Mouse (Mus musculus): ENCODE measurements around the gene Actn1. TPM values are rescaled to one million over a fixed set of nuclear protein-coding genes. Genes with fewer than 3 reads are reported as not detected.

Gene Actn1
- total RNA-seq, 1 experiment from 2014 or later = 35.0 TPM

DNA sequence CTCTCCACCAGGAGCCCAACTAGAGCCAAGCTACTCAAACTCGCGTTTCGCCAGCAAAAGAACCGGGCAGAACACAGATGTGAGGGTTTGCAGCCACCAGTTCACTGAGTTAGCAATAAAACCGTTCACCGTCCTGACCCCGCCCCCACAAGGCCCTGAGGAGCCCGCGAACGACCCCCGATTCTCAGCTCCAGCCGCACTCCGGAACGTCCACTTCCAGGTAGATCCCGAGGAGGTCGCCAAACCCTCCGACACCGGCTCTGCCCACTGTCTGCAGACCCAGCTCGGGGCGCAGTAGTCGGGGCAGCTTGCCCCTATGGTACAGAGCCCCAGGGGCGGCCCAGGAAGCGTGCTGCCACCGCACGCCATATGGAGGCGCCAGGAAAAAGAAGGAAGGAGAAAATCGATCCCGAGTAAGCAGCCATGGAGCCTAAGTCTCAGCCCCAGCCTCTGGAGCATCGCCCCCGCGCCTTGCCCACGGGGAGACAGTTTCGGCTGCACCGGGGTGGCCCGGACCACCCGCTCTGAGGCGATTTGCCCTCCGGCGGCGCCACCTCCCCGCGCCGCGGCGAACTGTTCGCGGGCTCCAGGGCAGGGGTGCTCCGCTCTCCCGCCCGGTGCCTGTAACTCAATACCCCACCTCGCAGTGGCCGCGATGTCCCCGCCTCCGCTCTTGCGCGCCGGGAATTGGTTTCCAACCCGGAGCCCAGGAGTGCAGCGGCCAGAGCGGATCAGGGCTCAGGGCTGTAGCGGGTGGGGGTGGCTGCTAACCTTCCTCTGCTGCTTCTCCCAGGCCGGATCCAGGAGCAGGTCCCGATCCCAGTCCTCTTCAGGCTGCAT is 735 bp downstream of the Actn1 start:
- DNase-seq = peak; percentile 74

DNA sequence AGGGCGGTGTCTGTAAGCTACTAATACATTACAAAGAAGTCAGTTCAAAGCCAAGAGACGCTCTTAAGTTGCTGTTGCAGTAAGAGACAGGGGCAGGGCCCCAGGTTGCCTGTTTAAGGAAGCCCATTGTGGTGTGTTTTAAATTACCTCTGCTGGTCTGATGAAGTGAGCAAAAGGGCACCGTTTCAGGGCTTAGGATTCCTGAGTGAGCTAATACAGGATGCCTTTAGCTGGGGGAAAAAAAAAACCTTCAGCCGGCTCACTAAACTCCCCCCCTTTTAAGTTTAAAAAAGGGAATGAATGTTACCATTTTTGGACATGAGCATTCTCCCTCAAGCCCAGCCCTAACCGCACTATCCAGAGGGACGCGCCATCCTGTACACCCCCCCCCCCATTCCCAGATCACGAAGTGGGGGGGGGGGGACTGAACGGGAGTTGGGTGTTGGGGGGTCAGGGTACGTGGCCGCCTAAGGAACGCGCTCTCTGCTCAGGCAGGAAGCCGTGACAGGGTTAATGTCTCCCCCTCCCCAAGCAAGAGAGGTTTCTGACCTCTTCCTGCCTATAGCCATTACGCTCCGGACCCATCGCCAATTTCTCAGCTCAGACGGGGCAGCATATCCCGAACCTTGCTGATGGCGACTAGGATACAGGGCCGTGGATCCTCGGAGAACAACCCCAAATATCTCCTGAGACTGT is 1.5 kb downstream of the Actn1 start:
- no peak for DNase-seq

DNA sequence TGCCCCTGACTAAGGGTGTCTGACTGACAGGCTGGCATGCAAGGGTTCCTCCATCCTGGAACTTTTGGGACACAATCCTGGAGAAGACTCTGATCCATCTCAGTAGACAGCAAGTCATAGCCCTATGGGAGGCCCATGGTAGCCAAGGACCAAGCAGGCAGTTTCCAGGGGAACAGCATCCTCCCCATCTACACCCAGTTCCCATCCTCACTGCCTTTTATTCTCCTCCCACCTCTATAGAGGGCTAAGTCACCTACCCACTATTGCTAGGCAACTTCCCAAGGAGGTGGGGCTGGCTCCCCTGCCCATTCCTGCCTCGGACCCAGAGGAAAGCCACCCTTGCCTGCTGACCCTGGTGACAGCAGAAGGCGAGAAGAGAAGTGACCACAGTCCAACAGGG is 8.2 kb downstream of the Actn1 start:
- DNase-seq = no peak

DNA sequence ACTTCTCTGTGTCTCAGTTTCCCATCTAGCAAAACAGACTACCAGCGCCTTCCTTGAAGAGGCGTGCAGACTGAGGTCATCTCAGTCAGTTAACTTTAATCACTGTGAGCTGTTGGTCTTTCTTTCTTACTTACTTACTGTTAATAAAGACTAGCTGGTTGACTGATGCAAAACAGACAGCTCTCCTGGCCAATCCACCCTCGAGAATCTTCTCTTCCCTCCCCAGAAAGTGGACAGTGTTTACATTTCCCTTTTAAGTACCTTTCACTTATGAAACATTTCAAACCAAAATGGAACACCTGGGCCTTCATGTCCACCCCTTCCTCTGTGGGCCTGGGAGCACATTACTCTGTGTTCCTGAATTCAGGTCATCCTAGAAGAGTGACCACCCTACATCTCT is 8.6 kb downstream of the Actn1 start:
- no peak for DNase-seq

DNA sequence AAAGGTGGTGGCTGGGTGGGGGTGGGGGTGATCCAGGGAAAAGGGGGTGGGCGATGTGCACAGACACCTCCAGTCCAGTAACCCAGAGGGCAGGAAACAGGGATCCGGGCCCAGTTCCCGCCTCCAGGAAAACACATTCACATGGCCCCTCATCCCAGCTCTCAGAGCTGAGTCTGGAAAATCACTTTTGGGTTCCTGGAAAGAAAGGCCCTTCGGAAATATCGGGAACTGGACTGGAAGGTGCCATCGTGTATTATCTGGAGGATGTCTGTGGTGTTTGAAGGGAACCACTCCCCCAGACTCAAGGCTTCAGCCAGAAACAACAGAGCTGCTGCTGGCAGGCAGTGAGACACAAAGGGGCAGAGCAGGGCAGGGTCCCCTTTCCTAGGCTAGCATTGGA is 10.6 kb downstream of the Actn1 start:
- DNase-seq = no peak

DNA sequence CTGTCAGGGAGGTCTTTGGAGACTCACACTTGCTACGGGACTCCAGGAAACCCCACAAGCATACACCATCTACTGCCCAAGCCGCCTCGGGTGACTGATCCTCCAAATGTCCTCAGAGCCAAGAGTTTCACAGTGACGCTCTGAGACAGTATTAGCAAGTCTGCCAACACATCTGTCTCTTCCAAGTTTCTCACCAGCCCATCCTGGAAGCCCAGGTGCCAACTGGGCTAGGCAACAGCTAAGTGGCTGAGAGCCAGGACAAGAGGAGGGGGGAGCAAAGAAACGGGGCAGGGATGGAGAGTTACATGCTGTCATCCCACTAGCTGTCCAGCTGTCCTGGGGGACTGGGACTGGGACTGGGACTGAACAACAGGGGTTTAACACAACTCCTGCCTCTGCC is 13.1 kb downstream of the Actn1 start:
- DNase-seq = no peak

DNA sequence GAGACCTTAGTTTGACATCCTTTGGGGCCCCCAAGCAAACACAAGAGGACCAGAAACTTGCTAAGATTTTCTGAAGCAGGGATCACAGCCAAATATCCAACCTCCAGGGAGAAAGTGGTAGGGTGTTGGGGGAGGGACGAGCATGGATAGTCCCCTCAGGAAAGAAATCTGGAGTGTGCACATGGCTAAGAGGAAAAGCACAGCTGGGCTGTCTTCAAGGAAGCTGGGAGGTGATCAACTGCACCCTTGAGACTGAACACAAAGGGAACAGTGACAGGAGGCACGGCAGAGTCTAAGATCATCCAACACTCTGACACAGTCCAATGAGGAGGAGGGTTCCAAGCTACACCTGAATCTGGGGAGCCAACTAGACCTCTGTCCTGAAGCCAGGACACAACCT is 13.7 kb downstream of the Actn1 start:
- no peak for DNase-seq

DNA sequence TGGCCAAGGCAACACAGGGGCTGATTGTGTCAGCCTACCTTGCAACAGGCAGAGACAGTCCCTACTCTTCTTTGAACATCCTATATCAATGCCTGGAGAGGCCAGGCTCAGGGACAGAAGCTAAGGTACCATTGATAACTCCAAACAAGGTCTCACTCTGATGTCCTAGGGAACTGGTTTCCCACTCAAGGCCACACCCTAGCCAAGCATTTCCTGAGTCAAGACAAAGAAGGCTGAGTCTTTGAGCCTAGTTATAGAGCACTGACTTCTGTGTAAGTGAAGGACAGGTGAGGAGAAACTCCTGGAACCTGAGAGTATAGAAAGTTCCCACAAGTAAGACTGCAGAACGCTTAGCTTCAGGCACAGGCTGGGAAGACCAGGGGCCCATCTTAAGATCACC is 15.4 kb downstream of the Actn1 start:
- DNase-seq = no peak

DNA sequence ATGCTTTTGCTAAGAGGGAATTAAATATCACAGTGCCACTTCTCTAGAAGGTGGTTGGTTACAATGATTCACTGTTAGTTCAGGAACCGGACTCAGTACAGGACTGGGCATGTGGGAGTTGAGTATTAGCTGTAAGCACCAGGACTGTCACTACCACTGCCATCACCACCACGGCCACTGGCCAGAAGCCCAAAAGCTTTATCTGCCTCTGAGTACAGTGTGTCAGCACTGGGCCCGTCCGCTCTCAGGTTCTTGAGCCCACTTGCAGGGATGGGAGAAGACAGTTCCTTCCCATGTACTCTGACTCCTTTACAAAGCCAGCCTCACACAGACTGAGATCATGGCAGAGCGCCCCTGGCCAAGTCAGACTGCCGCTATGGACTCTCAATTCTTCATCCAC is 16.0 kb downstream of the Actn1 start:
- no peak for DNase-seq

DNA sequence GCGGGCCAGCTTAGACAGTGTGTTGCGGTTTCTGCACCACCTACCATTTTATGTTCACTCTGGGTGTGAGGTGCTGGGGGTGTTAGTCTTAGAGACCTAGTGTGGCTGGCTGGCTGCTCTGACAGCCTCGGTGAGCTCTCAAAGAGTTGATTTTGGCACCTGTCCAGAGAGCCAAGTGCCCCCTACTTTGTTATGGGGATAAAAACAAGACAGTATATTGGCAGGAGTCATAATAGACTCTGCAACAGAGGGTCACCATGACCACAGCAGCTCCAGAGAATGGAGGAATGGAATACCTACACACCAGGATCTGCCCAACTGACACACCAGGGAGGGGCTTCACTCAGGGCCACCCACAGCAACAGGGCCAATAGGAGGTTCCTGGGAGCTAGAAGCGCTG is 16.8 kb downstream of the Actn1 start:
- no peak for DNase-seq

DNA sequence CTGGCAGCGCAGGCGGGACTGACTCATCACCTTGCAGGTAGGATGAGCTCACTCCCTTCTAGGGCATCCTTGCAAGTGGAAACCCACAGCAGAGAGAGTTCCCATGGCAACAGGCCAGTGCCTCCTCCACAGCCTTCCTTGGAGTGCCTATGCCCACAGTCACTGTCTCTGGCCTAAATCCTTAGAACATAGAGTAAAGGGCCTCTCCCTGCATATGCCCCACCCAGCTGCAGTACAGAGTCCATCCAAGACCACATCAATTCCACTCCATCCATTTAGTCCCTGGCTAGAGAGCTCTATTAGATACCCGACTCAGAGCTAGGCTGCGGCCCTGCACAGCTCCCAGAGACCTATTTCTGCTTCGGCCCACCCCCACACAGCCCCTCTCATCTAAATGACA is 20.7 kb downstream of the Actn1 start:
- no peak for DNase-seq

DNA sequence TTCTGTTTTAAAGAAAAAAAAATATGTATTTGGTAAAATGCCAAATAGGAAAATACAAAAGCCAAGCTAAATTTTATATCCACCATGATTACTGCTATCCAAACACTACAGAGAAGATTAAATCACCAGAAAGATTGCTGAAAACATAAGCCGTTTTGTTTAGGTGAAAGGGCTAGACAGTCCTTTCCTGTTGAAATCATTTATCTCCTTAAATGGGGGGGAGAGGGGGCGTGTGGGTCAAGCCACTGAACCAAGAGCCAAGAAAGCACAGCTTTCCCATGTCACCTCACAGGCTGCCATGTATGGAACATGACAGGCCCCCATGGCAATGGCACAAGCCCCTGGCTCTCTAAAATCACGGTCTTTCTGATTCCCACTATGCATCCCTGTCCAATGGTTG is 21.6 kb downstream of the Actn1 start:
- no peak for DNase-seq

DNA sequence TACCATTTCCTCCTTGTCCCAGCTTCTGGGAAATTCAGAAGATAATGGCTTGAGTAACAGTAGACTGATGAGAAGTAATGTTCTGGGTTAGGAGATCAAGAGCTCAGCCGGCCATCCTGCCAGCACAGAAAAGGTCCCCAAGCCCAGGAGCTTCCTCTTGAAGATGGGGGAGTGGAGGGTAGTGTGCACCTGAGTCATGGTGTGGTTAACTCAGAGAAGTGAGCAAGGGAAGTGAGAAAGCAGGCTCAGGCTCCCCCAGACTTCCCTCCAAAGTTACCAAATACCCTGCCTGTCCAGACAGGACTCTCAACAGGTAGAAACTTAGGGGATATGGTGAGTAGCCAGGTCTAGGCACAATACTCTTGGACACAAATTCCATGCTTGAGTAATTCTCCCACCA is 24.9 kb downstream of the Actn1 start:
- no peak for DNase-seq

DNA sequence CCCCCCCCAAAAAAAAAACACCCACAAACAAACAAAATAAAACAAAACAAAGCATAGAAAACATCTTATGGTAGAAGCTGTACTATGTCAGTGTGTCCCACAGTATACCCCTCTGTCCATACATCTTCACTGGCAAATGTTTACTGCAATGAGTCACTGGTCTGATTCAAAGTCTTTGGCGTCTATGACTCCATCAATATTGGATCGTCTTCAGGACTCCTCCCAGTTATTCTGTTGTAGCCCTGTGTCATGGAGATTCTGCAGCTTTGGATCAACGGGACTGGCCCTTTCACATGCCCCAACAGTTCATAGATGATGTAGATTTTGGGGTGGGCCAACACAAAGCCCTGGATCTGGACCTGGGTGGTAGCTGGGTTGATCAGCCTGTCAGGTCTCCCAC is 25.9 kb downstream of the Actn1 start:
- no peak for DNase-seq

DNA sequence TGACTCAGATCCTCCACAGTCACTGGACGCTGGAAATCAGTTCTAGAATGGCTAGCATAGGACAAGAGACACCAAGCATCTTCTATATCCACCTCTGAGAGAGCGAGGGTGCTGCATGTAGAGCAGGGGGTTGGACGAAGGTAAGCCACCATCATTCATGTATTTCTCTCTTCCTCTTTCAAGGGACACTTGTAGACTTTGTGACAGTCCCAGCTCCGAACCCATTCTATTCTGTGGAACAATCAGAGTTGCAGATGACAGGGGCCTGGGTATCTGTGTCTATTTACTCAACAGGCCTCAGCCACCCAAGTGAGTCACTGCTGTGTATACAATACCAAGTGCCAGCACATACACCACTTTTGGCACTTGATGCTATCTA is 27.3 kb downstream of the Actn1 start:
- DNase-seq = no peak

DNA sequence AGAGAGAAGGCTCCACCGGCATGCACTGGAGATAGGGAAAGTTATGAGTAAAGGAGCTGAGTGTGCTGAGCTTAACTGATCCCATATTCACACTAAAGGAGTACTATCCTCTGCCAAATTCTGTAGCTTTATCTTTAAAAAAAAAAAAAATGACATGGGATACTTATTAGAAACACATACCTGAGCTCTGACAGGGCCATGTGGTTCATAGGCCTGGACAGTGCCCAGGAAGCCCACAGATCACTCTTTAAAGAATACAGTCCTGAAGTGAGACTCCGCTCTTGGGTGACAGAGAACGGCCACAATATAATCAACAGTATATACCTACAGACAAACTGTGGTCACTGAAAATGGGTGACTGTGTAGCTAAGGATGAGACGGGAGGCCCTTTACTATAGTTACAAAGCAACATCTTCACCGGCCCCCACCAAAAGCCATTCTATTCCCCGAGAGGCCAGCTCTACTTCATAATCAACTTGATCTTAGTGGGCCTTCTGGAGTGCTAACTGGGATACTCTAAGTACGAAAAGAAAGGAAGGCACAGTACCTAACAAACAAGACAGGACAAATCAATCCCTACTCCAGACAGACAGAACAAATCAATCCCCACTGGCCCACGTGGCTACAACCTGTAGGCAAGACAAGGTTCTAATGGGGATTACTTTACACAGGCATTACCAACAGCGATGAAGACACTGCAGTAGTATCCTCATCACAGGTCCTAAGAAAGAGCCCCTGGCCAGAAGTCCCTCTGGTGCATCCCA is 27.9 kb downstream of the Actn1 start:
- DNase-seq = no peak

DNA sequence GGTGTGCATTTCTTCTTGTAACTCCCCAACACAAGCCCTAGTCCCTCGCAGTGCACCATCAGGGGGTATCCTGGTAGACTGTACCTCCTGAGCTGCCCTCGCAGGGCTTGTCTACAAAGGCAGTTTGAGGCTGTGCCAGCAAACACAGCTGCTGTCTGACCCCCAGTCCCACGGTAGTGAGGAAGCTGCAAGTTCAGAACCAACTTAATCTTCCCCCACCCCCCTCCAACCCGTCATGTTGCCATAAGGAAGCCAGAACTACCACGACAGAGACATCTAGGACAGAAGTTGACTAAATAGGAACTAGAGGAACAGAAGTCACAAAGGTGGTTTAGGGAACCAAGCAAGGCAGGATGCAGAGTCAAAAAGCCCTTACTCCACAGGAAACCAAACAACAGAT is 28.9 kb downstream of the Actn1 start:
- DNase-seq = no peak

DNA sequence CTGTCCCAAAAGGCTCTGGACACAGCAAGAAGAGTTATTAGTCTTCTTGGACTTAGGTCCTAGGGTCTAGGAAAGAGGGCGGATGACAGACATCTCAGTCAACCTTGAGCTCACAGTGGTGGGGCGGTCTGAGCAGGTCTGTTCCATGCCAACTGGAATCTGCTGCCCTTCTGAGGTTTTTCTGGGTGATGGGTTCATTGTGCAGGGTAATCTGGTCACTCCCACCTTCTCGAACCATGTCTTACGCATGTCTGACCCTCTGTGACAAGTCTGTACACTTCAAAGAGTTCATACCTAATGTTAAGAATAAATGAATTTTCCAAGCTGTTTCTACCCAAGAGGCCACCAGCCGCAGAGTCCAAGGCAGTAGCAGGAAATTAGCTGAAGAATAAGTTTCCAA is 29.3 kb downstream of the Actn1 start:
- no peak for DNase-seq

DNA sequence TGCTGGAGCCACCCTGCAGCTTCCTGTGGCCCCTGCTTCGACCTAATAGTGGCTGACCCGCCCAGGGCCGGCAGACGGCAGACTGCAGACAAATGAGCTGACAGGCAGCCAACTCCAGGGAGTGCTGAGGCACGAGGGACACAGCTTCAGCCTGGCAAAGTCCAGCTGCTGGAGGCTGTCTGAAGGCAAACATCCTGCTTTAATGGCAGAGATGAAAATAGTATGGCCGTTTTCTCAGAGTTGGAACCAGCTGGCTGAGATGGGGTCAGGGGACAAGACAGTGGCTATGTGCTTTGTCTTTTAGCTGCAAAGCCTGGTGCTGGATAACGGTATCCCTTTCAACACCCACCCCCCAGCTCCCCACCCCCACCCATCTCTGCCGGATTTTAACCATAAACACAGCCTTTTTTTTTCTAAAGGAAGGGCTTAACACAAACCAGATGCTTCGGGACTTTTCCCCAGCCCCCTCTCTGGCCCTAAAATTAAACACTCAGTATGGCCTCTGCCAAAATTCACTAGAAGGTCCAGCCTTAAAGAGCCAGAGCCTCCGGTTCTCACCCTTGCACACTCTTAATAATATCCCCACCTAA is 30.0 kb downstream of the Actn1 start:
- DNase-seq = peak; percentile 73

DNA sequence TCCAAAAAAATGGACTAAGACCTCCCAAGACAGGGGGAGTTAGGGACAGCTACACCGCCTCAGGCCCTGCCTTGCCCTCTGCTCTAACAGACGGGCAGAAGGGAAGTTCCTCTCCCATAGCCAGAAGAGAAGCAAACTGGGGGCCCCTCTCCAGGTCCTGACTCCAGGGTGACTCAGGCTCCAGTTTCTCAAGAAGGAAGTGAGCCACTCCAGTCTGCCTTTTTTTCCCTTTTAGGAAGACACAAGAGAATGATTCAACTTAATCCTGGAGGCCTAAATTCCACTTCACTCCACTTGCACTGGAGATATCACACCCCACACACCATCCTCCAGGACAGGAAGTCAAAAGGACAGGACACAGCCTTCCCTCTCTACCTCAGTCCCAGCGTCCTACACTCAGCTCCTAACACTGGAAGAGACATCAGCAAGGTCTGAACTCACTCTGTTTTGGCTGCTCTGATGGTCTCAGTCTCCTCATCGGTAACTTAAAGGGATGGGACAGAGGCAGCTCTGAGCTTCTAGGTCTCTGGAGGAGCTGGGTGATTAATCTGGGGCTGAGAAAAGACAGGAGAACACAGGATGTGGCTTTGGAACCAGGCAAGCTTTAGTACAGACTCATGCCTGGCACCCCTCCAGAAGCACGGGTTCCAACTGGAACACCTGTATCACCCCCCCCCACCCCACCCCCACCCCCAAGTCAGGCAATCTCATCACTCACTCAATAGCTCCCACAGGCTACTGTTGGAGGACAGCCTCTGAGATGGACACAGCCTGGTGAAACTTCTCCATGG is 31.0 kb downstream of the Actn1 start:
- no peak for DNase-seq

DNA sequence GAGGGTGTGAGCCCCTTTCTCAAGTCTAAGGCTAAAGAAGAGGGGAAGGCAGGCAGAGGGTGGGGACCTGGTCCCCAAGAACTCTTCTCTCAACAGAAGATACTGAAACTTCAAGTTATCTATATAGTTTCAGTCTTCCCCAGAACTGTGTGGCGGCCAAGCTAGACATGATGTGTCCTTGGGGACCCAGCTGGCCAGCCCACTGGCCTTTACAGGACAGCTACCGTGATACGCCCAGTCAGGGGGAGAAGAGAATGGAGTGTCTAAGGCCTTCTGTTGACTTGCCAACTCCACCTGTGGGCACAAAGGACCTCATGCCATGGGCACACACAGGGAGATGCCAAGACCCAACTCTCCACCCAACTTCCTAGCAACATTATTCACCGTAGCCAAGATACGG is 31.8 kb downstream of the Actn1 start:
- no peak for DNase-seq

DNA sequence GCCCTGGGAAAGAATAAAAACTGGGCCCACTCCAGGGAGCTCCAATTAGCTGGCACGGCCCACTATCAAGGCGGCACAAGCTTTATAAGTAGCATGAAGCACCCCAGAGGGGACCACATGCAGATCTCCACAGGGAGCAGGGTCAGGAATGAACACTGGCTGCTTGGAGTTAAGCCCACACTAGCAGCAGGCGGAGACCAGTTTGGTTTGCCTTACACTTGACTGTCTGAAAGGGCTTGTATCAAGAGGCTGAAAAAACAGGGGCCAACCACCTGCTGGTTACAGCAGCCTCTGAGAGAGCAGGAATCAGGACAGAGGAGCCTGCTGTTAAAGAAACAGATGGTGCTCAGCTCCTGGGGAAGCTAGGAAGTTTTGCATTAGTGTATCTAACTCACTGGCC is 32.3 kb downstream of the Actn1 start:
- DNase-seq = no peak

All from adrenal gland, postnatal 25 days (tissue).